Mouse (Mus musculus) frontal cortex, adult (tissue): ENCODE data around the gene Tmem120b.

Experiments
- ATAC-seq: cut with Nextera tagmentation; 2 replicates; pipeline ENCODE4 v1.9.2; 2017; ENCODE audit warnings: mild to moderate bottlenecking, moderate library complexity, mixed read lengths; ENCODE audit not compliant: low TSS enrichment

The Tmem120b gene

GRCm38 (mm10) chr5:123156763-123157162 lies 88.5 kb downstream of the Tmem120b start:
- no peak for ATAC-seq

DNA sequence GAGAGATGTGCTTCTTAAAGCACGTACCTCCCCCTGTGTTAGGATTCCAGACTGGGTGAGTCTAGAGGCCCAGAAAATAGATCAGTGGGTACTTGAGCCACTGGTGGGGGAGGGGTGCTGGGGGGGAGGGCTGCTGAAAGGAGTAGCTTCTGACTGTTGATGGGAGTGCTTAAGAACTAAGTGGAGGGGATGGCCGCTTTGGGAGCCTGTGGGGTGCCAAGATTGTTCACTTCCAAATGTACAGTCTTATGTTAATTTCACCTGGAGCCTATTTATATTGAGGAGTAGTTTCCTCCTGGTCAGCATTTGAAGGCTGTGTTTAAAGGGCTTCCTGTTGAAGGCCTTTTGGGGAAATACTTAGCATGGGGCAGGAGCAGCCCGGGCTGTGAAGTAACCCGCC lies 89.8 kb downstream of the Tmem120b start:
- ATAC-seq, result no peak

DNA sequence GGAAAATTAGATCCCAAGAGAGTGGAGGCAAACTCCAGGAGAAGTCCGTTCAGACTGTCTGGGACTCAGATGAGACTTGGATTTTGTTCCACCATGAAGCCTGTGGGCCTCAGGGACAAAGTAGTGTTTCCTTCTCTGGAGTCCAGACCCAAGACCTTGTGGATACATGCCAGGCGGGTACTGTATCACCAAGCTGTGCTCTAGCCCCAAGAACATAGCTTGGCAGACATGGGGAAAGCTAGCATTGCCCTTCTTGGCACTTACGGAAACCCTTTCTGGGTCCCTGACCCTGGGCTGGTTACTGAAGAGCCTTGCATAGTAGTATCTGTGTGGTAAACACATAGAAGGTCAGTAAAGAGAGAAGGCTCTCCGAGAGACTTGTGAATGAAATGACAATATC lies 91.2 kb downstream of the Tmem120b start:
- ATAC-seq, result no peak

DNA sequence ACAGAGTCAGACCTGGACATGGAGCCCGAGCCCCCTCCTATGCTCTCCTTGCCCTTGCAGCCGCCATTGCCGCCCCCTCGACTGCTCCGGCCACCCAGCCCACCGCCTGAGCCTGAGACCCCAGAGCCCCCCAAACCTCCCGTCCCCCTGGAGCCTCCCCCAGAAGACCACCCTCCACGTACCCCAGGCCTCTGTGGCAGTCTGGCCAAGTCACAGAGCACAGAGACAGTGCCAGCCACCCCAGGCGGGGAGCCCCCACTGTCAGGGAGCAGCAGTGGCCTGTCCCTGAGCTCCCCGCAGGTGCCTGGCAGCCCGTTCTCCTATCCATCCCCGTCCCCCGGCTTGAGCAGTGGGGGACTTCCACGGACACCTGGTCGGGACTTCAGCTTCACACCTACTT lies 91.7 kb downstream of the Tmem120b start:
- no peak for ATAC-seq

GRCm38 (mm10) chr5:123160341-123160740 lies 92.1 kb downstream of the Tmem120b start:
- ATAC-seq, result no peak

DNA sequence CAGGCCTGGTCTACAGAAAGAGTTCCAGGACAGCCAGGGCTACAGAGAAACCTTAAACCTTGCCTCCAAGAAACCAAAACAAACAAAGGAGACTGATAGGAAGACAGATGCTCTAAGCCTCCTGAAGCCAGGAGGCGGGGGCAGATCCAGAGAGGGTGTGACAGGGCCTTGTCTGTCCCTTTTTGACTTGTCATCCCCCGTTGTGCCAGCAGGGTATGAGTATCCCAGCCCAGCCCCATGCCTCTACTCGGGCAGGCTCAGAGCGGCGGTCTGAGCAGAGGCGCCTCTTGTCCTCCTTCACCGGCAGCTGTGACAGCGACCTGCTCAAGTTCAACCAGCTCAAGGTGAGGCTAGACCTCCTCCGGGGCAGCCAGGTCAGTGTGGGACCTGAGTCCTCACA lies 94.7 kb downstream of the Tmem120b start:
- ATAC-seq, result no peak

DNA sequence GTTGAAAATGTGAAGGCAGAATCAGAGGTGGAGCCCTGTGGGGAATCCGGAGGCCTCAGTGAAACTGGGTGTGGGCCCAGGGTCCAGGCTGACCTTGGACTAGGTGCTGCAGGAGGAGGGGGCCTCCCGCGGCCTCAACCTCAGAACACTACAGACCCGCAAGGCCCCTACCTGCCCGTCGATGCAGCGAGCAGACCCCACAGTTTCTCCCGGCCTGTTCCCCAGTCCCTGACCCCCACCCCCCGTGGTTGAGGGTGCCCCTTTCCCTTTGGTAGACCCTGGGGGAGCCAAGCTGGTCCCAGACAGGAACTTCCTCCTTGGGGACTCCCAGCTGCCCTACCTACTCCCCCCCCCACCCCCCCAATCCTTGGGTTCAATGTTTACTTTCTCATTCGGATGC lies 98.2 kb downstream of the Tmem120b start:
- ATAC-seq, result no peak
